Mouse (Mus musculus): ENCODE data around the gene Gm17268. TPM values are rescaled to one million over a fixed set of nuclear protein-coding genes. Genes with fewer than 3 reads are reported as not detected.

The Gm17268 gene
- polyA plus RNA-seq (2015; fragmentation: Nextera tagmentation; extraction: Ambion mirVana): not detected in 2 replicates

DNA sequence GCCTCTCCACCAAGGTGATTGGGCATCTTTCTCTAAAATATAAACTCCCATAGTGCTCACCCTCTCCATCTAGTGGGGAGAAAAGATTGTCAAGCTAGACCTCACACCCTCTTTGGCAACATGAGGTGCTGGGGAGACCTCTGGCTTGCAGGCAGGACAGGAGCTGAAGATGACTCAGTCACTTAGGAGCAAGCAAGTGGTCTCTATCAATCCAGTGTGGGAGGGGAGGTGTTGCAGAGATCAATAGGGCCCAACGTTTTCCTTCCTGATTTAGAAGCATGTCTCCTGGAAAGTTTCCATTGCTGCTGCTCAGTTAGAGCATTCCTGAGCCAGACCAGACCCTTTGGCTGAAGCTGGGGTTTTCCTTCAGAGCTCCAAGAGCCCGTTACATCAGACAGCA is at the start of gene Gm17268:
TSS of gene Gm17268 (minus strand) at position 28 of the 400 bp plus-strand sequence.
- Histone ChIP-seq H3K4me3 (no peak within 1 kb of the TSS), H3K9ac (no peak within 1 kb of the TSS), H3K27me3 (peaks cover 17% of the 10 kb centered on the region; the same call in 1 of the 2 replicates), H3K9me3 (no peaks in the 10 kb centered on the region), H3K36me3 (no peaks in the 10 kb centered on the region), H3K27ac (no peak within 1 kb of the TSS), H3K4me2 (replicated peaks) (no peak within 1 kb of the TSS), H3K4me1 (peaks cover 24% of the 10 kb centered on the region)
- no peak for ATAC-seq (ENCODE audit: low FRiP score, low read depth)
- WGBS: 23% methylated on average over 2 of the region's 2 CpGs

DNA sequence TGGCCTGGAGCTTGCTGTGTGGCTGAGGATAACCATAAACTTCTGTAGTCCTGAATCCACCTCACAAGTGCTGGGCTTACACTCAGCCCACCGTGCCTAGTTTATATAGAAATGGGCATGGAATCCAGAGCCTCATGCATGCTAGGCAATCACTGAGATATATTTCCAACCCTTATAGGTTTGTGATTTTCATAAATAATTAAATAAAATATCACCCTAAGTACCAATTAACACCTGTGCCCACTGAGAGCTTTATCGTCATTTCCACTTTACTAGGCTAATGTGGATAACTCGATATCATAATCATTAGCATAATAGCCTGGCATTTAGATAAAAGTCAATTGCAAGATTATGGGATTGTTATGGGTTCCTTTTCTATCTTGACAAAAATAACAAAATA is 46.0 kb upstream of the Gm17268 start:
- ATAC-seq (ENCODE audit: low FRiP score, low read depth): no peak
- Histone ChIP-seq H3K36me3 (no peaks in the 10 kb centered on the region), H3K4me3 (no peak overlapping the region), H3K4me2 (replicated peaks) (no peak overlapping the region), H3K4me1 (no peaks in the 10 kb centered on the region), H3K27me3 (no peaks in the 10 kb centered on the region), H3K9me3 (no peaks in the 10 kb centered on the region), H3K9ac (no peak overlapping the region), H3K27ac (no peak overlapping the region)
- 88% methylated on average over 3 of the region's 3 CpGs for WGBS

GRCm38 (mm10) chr11:82080865-82081264 is 42.5 kb upstream of the Gm17268 start:
- 78% methylated on average over 3 of the region's 3 CpGs for WGBS
- Histone ChIP-seq H3K4me3 (no peak overlapping the region), H3K27me3 (no peaks in the 10 kb centered on the region), H3K4me1 (no peaks in the 10 kb centered on the region), H3K36me3 (no peaks in the 10 kb centered on the region), H3K27ac (no peak overlapping the region), H3K4me2 (replicated peaks) (no peak overlapping the region), H3K9ac (no peak overlapping the region), H3K9me3 (no peaks in the 10 kb centered on the region)
- ATAC-seq (ENCODE audit: low FRiP score, low read depth): no peak

DNA sequence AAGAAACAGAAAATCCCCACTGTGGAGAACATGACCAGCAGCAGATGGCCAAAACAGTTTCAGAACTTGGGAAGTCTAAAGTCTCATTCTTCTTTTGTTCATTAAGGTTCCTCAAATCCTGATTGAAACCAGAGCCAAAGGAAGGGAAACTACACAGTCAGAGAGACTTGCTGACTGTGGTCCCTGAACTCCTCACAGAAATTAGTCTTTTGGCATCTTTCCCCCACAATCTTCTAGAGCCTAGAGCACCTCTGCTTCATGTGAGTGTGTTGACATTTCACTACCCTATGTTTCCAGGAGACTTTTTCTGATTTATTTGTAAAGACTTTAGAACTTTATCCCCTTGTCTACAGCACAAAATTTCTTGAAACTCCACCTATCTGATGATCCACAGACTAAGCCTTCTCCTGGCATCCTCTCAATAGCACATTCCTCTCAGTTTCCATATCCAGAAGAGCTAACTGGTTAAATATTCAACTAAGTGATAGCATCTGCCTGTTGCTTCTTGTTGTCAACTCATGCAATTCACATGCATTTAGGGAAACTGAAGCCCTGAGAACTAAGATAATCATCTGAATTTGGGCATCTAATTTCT is 39.9 kb upstream of the Gm17268 start:
- ATAC-seq (ENCODE audit: low FRiP score, low read depth): no peak
- H3K27me3 ChIP-seq: no peaks in the 10 kb centered on the region
- no peak overlapping the region for H3K4me2 ChIP-seq (replicated peaks)
- no peak overlapping the region for H3K4me3 ChIP-seq
- no peak overlapping the region for H3K27ac ChIP-seq
- no peaks in the 10 kb centered on the region for H3K36me3 ChIP-seq
- no peaks in the 10 kb centered on the region for H3K4me1 ChIP-seq
- no peak overlapping the region for H3K9ac ChIP-seq
- H3K9me3 ChIP-seq: no peaks in the 10 kb centered on the region

GRCm38 (mm10) chr11:82077031-82077430 is 38.7 kb upstream of the Gm17268 start:
- no peaks in the 10 kb centered on the region for H3K27me3 ChIP-seq
- no peak overlapping the region for H3K27ac ChIP-seq
- H3K9ac ChIP-seq: no peak overlapping the region
- ATAC-seq (ENCODE audit: low FRiP score, low read depth): no peak
- no peak overlapping the region for H3K4me3 ChIP-seq
- no peak overlapping the region for H3K4me2 ChIP-seq (replicated peaks)
- no peaks in the 10 kb centered on the region for H3K9me3 ChIP-seq
- H3K4me1 ChIP-seq: no peaks in the 10 kb centered on the region
- WGBS: 53% methylated on average over 3 of the region's 3 CpGs
- no peaks in the 10 kb centered on the region for H3K36me3 ChIP-seq

- WGBS: 90% methylated on average over 3 of the region's 3 CpGs
- Histone ChIP-seq H3K27me3 (no peaks in the 10 kb centered on the region), H3K36me3 (no peaks in the 10 kb centered on the region), H3K9me3 (no peaks in the 10 kb centered on the region), H3K4me2 (replicated peaks) (no peak overlapping the region), H3K27ac (no peak overlapping the region), H3K4me1 (no peaks in the 10 kb centered on the region), H3K9ac (no peak overlapping the region), H3K4me3 (no peak overlapping the region)
- no peak for ATAC-seq (ENCODE audit: low FRiP score, low read depth)
Observed at GRCm38 (mm10) chr11:82073686-82074085, 35.3 kb upstream of the Gm17268 start.

DNA sequence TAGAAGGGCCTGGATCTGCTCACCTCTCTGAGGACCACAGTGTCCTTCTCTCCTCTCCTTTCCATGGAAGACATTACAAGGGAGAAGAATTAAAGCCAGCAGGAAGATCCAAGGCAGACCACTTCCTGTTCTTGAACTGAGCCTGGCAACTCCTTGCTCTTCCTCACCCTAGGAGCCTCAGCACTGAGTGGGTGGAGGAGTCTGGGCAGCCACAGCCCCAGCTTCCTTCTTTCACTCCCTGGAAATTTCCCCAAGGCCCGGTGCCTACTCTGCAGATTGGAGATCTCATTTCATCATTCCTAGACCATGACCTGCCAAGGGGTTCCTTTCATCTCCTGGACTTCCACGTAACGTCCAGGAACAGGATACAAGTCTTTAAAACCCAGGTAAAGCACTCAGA is 34.6 kb upstream of the Gm17268 start:
- no peak overlapping the region for H3K4me2 ChIP-seq (replicated peaks)
- no peaks in the 10 kb centered on the region for H3K36me3 ChIP-seq
- H3K27ac ChIP-seq: no peak overlapping the region
- H3K27me3 ChIP-seq: no peaks in the 10 kb centered on the region
- H3K9me3 ChIP-seq: no peaks in the 10 kb centered on the region
- WGBS: 78% methylated on average over 3 of the region's 3 CpGs
- no peak for ATAC-seq (ENCODE audit: low FRiP score, low read depth)
- H3K4me1 ChIP-seq: no peaks in the 10 kb centered on the region
- no peak overlapping the region for H3K4me3 ChIP-seq
- no peak overlapping the region for H3K9ac ChIP-seq

- no peak overlapping the region for H3K4me2 ChIP-seq (replicated peaks)
- no peak overlapping the region for H3K4me3 ChIP-seq
- H3K27ac ChIP-seq: no peak overlapping the region
- H3K27me3 ChIP-seq: no peaks in the 10 kb centered on the region
- H3K9me3 ChIP-seq: no peaks in the 10 kb centered on the region
- ATAC-seq (ENCODE audit: low FRiP score, low read depth): no peak
- H3K9ac ChIP-seq: no peak overlapping the region
- no peaks in the 10 kb centered on the region for H3K36me3 ChIP-seq
- 76% methylated on average over 1 of the region's 1 CpGs for WGBS
- no peaks in the 10 kb centered on the region for H3K4me1 ChIP-seq
Observed at GRCm38 (mm10) chr11:82072374-82072773, 34.0 kb upstream of the Gm17268 start.

DNA sequence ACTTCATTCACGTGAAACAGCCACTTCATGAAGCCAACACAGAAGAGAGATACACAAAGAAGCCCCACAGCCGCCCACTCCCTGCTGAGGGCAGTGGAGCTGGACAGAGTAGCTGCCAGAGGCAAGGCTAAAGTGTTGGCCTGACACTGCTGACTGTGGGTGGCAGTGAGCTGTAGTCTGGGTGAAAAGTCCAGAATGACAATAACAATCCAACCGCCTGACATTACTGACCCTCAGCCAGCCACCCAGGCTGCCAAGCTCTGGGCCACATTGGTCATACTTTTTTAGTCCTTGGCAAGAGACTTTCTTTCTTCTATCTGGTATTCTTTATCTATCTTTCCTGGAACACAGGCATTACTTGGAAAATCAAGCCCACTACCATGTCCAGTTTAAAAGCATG is 32.7 kb upstream of the Gm17268 start:
- no peak for ATAC-seq (ENCODE audit: low FRiP score, low read depth)
- H3K9me3 ChIP-seq: no peaks in the 10 kb centered on the region
- H3K9ac ChIP-seq: no peak overlapping the region
- no peak overlapping the region for H3K4me3 ChIP-seq
- no peak overlapping the region for H3K4me2 ChIP-seq (replicated peaks)
- H3K27ac ChIP-seq: no peak overlapping the region
- no peaks in the 10 kb centered on the region for H3K27me3 ChIP-seq
- H3K36me3 ChIP-seq: no peaks in the 10 kb centered on the region
- WGBS: 89% methylated on average over 3 of the region's 3 CpGs
- no peaks in the 10 kb centered on the region for H3K4me1 ChIP-seq

GRCm38 (mm10) chr11:82066953-82067571 is 28.7 kb upstream of the Gm17268 start:
- H3K4me1 ChIP-seq: no peaks in the 10 kb centered on the region
- H3K9ac ChIP-seq: no peak overlapping the region
- ATAC-seq (ENCODE audit: low FRiP score, low read depth): no peak
- H3K4me2 ChIP-seq (replicated peaks): no peak overlapping the region
- 79% methylated on average over 7 of the region's 7 CpGs for WGBS
- H3K27ac ChIP-seq: no peak overlapping the region
- H3K36me3 ChIP-seq: no peaks in the 10 kb centered on the region
- H3K9me3 ChIP-seq: no peaks in the 10 kb centered on the region
- no peak overlapping the region for H3K4me3 ChIP-seq
- no peaks in the 10 kb centered on the region for H3K27me3 ChIP-seq

GRCm38 (mm10) chr11:82063454-82063853 is 25.1 kb upstream of the Gm17268 start:
- no peak overlapping the region for H3K9ac ChIP-seq
- H3K9me3 ChIP-seq: no peaks in the 10 kb centered on the region
- no peaks in the 10 kb centered on the region for H3K27me3 ChIP-seq
- H3K4me1 ChIP-seq: no peaks in the 10 kb centered on the region
- H3K4me2 ChIP-seq (replicated peaks): no peak overlapping the region
- no peak overlapping the region for H3K27ac ChIP-seq
- H3K36me3 ChIP-seq: no peaks in the 10 kb centered on the region
- H3K4me3 ChIP-seq: no peak overlapping the region
- 77% methylated on average over 2 of the region's 2 CpGs for WGBS
- no peak for ATAC-seq (ENCODE audit: low FRiP score, low read depth)

DNA sequence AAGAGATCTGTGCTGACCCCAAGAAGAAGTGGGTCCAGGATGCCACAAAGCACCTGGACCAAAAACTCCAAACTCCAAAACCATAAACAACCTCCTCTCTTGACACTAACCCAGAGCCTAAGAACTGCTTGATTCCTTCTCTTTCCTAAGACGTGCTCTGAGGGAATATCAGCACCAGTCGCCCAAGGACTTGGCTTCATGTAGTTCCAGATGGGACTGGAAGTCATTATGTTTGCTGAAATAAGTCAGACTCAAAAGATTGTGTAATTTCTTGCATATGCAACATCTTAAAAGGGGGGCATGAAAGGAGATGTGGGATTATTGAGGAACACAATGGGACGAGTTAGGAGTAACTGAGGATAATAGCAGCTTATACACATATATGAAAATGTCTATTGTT is 23.9 kb upstream of the Gm17268 start:
- Histone ChIP-seq H3K27me3 (no peaks in the 10 kb centered on the region), H3K36me3 (no peaks in the 10 kb centered on the region), H3K4me3 (no peak overlapping the region), H3K4me1 (no peaks in the 10 kb centered on the region), H3K27ac (no peak overlapping the region), H3K4me2 (replicated peaks) (no peak overlapping the region), H3K9ac (no peak overlapping the region), H3K9me3 (no peaks in the 10 kb centered on the region)
- ATAC-seq (ENCODE audit: low FRiP score, low read depth): no peak
- 53% methylated on average over 3 of the region's 3 CpGs for WGBS

DNA sequence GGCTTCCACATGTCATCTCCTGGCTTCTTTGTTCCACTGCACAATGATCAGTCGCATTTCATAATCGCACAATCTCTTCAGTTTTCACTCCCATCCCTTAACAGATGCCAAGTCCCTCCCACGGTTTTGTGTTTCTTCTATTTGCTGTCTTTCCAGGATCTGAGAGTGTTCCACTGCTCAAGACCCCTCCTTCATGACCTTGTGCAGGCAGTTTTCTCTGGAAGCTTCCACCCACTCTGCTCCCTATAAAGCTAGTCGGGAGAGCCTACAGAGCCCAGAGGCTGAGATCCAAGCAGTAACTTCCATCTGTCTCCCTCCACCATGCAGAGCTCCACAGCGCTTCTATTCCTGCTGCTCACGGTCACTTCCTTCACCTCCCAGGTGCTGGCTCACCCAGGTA is 19.3 kb upstream of the Gm17268 start, which contains the start of gene Ccl11:
TSS of gene Ccl11 (plus strand) at position 178 of the 400 bp plus-strand sequence.
- no peaks in the 10 kb centered on the region for H3K4me1 ChIP-seq
- no peak within 1 kb of the TSS for H3K27ac ChIP-seq
- no peak within 1 kb of the TSS for H3K4me2 ChIP-seq (replicated peaks)
- ATAC-seq (ENCODE audit: low FRiP score, low read depth): no peak
- H3K9ac ChIP-seq: no peak within 1 kb of the TSS
- WGBS: 78% methylated on average over 6 of the region's 6 CpGs
- H3K27me3 ChIP-seq: no peaks in the 10 kb centered on the region
- H3K4me3 ChIP-seq: no peak within 1 kb of the TSS
- no peaks in the 10 kb centered on the region for H3K9me3 ChIP-seq
- no peaks in the 10 kb centered on the region for H3K36me3 ChIP-seq
